Mouse (Mus musculus): ENCODE results near the gene Rsad2. TPM values are rescaled to one million over a fixed set of nuclear protein-coding genes. Genes with fewer than 3 reads are reported as not detected.
A peak's percentile ranks its signal among the peaks of the same experiment; 100 is the strongest.
"Not testable (repeated sequence)": the region's sequence is repeated elsewhere in the genome, so short reads cannot be mapped to it uniquely, and the experiment has no call there.

Gene Rsad2
- polyA plus RNA-seq (2016; fragmentation: Nextera tagmentation; extraction: Ambion mirVana) = 0.25 and 0.60 TPM in 2 replicates

DNA sequence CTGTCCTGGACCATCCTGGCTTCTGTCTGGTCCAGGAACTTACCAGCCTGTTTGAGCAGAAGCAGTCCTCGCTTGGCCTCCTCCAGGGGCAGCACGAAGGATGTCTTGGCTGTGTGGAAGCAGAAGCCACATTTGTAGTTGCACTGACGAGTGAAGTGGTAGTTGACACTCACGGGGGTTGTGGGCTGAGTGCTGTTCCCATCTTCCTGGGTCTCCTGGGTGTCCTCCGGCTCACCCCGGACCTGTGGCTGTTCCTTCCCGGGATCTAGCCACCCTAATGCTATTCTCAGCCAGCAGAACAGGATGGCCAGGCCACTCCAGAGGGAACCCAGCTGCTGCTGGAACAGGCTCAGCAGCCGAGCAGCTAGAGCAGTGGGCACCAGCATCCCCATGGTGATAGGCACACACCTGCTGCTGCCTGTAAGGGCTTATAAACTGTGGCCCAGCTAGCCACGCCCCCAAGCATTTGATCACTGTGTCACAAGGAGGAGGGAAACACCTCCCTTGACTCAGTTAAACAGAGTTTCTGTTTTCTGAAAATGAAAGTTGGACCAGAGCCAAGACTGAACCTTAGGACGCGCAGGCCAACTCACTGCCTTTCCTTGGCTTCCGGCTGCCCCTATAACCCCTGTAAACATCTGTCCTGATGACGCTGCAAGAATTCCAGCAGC is at the start of gene Rsad2:
Gene Rsad2 (minus strand): TSS at position 425 of the 671 bp plus-strand sequence.
- WGBS = 52% methylated on average over 13 of the region's 13 CpGs

GRCm38 (mm10) chr12:26501042-26501441 is 44.8 kb upstream of the Rsad2 start:
- no peaks in the 10 kb centered on the region for H3K27me3 ChIP-seq (ENCODE audit: insufficient read depth, poor library complexity, severe bottlenecking)
- 85% methylated on average over 3 of the region's 3 CpGs for whole genome bisulfite sequencing
- no peak overlapping the region for H3K4me3 ChIP-seq
- H3K4me1 ChIP-seq = no peaks in the 10 kb centered on the region
- DNase-seq (ENCODE audit: low spot score) = no peak
- no peak overlapping the region for H3K27ac ChIP-seq
- H3K9me3 ChIP-seq = no peaks in the 10 kb centered on the region
- no peaks in the 10 kb centered on the region for H3K36me3 ChIP-seq

More for the DNA sequence above, at the start of gene Rsad2:
- H3K27me3 ChIP-seq (ENCODE audit: insufficient read depth, poor library complexity, severe bottlenecking) = no peaks in the 10 kb centered on the region
- H3K27ac ChIP-seq = peak within 1 kb of the TSS; percentile 36; the same call in 1 of the 2 replicates
- DNase-seq (ENCODE audit: low spot score) = no peak
- H3K36me3 ChIP-seq = no peaks in the 10 kb centered on the region
- H3K4me3 ChIP-seq = no peak within 1 kb of the TSS
- H3K9me3 ChIP-seq = no peaks in the 10 kb centered on the region
- peaks cover 17% of the 10 kb centered on the region; the same call in 1 of the 2 replicates for H3K4me1 ChIP-seq

DNA sequence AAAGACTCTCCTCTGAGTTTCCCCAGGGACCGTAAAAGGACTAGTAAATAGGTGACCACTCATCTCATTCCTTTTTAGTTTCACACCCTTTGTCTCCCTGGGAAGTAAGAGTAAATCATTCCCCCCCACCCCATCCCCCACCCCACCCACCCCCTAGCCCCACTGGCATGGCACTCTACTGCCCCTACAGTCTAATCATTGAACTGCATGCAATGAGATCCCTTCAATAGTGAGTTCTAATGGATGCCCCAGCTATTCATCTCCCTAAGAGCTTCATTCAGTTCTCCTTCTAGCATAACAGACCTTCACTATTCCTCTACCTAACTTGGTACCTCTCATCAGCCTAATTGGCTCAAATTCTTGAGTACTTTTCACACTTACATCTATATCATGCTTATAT is 33.7 kb upstream of the Rsad2 start:
- Histone ChIP-seq H3K27ac (no peak overlapping the region), H3K4me1 (no peaks in the 10 kb centered on the region), H3K9me3 (no peaks in the 10 kb centered on the region), H3K4me3 (no peak overlapping the region), H3K27me3 (ENCODE audit: insufficient read depth, poor library complexity, severe bottlenecking) (no peaks in the 10 kb centered on the region), H3K36me3 (no peaks in the 10 kb centered on the region)
- no peak for DNase-seq (ENCODE audit: low spot score)
- WGBS = 89% methylated on average over 1 of the region's 1 CpGs

DNA sequence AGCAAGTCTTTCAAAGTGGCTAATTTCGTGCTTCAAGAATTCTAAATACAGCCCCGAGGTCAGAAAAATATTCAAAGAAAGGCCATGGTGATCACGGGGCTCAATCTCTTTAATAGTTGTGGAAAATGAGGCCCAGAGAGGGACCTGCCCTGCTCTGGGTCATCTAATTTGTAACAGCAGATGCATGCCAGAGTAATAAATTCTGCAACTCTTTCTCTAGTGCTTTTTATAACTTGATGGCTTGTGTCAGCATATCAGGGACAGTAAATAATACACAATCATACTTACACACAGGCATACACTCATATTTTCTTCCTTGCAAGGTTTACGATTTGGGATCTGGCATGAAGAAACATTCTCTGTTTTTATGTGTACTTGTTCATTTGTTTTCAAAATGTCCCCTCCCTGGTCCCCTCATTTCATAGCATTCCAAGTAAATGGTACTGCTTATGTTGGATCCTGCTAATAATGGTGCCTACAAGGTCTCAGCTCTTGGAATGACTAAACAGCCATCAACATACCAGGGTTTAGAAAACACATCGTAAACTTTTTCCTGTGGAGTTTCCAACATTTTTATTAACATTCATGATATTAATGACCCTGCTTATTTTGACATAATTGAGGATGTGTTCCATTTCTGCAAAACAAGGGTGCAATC is 32.5 kb upstream of the Rsad2 start:
- no peaks in the 10 kb centered on the region for H3K27me3 ChIP-seq (ENCODE audit: insufficient read depth, poor library complexity, severe bottlenecking)
- no peak overlapping the region for H3K4me3 ChIP-seq
- no peaks in the 10 kb centered on the region for H3K36me3 ChIP-seq
- WGBS = 71% methylated on average over 5 of the region's 5 CpGs
- H3K4me1 ChIP-seq = no peaks in the 10 kb centered on the region
- H3K9me3 ChIP-seq = no peaks in the 10 kb centered on the region
- H3K27ac ChIP-seq = no peak overlapping the region
- DNase-seq (ENCODE audit: low spot score) = no peak

- WGBS = 59% methylated on average over 14 of the region's 14 CpGs
Measured at GRCm38 (mm10) chr12:26487874-26488616, 31.8 kb upstream of the Rsad2 start.

GRCm38 (mm10) chr12:26485738-26486580 is 29.7 kb upstream of the Rsad2 start:
- DNase-seq (ENCODE audit: low spot score); H3K4me1 ChIP-seq; H3K4me3 ChIP-seq; H3K27me3 ChIP-seq (ENCODE audit: insufficient read depth, poor library complexity, severe bottlenecking); H3K9me3 ChIP-seq; H3K36me3 ChIP-seq; H3K27ac ChIP-seq: not testable (repeated sequence)
- WGBS = 80% methylated on average over 12 of the region's 12 CpGs

More at GRCm38 (mm10) chr12:26487874-26488616, 31.8 kb upstream of the Rsad2 start:
- H3K9me3 ChIP-seq = no peaks in the 10 kb centered on the region
- no peak overlapping the region for H3K4me3 ChIP-seq
- DNase-seq (ENCODE audit: low spot score) = no peak
- H3K27ac ChIP-seq = no peak overlapping the region
- H3K36me3 ChIP-seq = no peaks in the 10 kb centered on the region
- no peaks in the 10 kb centered on the region for H3K4me1 ChIP-seq
- no peaks in the 10 kb centered on the region for H3K27me3 ChIP-seq (ENCODE audit: insufficient read depth, poor library complexity, severe bottlenecking)

GRCm38 (mm10) chr12:26478196-26479004 is 22.1 kb upstream of the Rsad2 start:
- no peak overlapping the region for H3K4me3 ChIP-seq

GRCm38 (mm10) chr12:26477198-26477597 is 20.9 kb upstream of the Rsad2 start:
- WGBS = 73% methylated on average over 5 of the region's 5 CpGs
- Histone ChIP-seq H3K4me1 (no peaks in the 10 kb centered on the region), H3K4me3 (no peak overlapping the region), H3K36me3 (no peaks in the 10 kb centered on the region), H3K27ac (no peak overlapping the region), H3K27me3 (ENCODE audit: insufficient read depth, poor library complexity, severe bottlenecking) (no peaks in the 10 kb centered on the region), H3K9me3 (no peaks in the 10 kb centered on the region)
- DNase-seq (ENCODE audit: low spot score) = no peak

More at GRCm38 (mm10) chr12:26478196-26479004, 22.1 kb upstream of the Rsad2 start:
- H3K27me3 ChIP-seq (ENCODE audit: insufficient read depth, poor library complexity, severe bottlenecking) = no peaks in the 10 kb centered on the region
- H3K4me1 ChIP-seq = no peaks in the 10 kb centered on the region
- no peak for DNase-seq (ENCODE audit: low spot score)
- no peak overlapping the region for H3K27ac ChIP-seq
- H3K9me3 ChIP-seq = no peaks in the 10 kb centered on the region
- WGBS = 80% methylated on average over 18 of the region's 18 CpGs
- no peaks in the 10 kb centered on the region for H3K36me3 ChIP-seq

DNA sequence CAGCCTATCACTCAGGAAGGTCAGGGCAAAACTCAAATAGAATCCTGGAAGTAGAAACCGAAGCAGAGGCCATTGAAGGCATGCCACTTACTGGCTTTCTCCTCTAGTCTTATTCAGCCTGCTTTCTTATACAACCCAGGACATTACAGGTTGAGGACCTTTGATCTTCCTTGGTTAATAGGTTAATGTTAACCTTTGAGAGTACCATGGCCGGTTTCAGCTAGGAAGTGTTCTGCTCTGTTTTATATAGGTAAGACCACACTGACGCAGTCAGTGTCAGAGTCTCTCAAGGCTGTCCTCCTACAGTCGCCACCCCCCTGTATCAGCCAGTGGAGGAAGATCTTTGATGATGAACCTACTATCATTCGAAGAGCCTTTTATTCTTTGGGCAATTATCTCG is 17.5 kb upstream of the Rsad2 start:
- H3K27ac ChIP-seq = no peak overlapping the region
- DNase-seq (ENCODE audit: low spot score) = no peak
- WGBS = 83% methylated on average over 6 of the region's 6 CpGs
- H3K4me3 ChIP-seq = no peak overlapping the region
- no peaks in the 10 kb centered on the region for H3K36me3 ChIP-seq
- peaks cover 7% of the 10 kb centered on the region; the same call in 1 of the 2 replicates for H3K27me3 ChIP-seq (ENCODE audit: insufficient read depth, poor library complexity, severe bottlenecking)
- H3K9me3 ChIP-seq = no peaks in the 10 kb centered on the region
- peaks cover 9% of the 10 kb centered on the region for H3K4me1 ChIP-seq

DNA sequence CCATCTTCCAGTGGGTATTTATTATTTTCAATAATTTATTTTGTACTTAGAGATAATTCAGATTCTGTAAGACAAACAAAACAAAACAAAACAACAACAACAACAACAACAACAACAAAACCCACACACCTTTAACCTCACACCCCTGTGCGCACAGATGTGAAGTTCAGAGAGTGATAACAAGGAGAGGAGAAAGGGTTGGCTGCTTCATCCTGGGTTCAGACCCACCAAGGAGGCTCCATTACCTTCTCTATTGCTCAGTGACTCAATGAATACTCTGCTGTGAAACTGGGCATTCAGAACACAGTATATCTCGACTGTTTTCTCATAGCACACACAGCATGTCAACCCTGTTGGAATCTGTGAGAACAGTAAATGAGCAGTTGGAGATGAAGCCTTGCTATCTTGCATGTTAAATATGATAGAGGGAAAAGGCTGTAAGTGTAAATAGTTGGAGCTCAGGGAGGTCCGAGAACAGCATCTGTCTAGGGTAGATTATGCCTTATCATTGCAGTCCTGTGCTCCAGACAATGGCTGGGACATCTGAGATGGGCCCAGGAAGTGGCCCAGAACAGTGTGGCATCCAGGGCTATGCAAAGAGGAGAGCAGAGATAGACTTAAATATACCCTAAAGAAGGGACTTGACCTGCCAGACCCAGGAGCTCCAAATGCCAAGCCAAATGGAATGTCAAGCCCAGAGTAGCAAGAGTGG is 16.7 kb upstream of the Rsad2 start:
- H3K9me3 ChIP-seq = no peaks in the 10 kb centered on the region
- peaks cover 9% of the 10 kb centered on the region for H3K4me1 ChIP-seq
- H3K36me3 ChIP-seq = no peaks in the 10 kb centered on the region
- no peak overlapping the region for H3K4me3 ChIP-seq
- WGBS = 70% methylated on average over 3 of the region's 3 CpGs
- H3K27ac ChIP-seq = no peak overlapping the region
- H3K27me3 ChIP-seq (ENCODE audit: insufficient read depth, poor library complexity, severe bottlenecking) = peaks cover 7% of the 10 kb centered on the region; the same call in 1 of the 2 replicates
- DNase-seq (ENCODE audit: low spot score) = peak; percentile 83

DNA sequence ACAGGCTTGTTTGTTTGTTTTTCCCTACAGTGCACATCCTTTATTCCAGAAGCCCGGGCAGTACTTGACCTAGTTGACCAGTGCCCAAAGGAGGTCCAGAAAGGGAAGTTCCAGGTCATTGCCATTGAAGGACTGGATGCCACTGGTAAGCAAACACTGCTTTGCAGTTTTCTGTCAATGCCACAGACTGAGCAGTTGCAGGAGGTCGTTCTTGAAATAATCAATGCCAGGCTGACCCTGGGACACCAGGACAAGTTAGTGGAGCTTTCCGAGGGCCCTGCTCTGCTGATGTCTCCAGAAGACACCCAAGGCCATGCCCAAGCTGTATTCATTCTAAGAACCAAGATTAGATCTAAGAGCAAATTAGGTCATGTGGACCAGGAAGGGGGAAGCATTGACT is 15.1 kb upstream of the Rsad2 start:
- H3K36me3 ChIP-seq = no peaks in the 10 kb centered on the region
- WGBS = 70% methylated on average over 3 of the region's 3 CpGs
- H3K27me3 ChIP-seq (ENCODE audit: insufficient read depth, poor library complexity, severe bottlenecking) = peaks cover 7% of the 10 kb centered on the region; the same call in 1 of the 2 replicates
- peaks cover 9% of the 10 kb centered on the region for H3K4me1 ChIP-seq
- no peak overlapping the region for H3K4me3 ChIP-seq
- H3K9me3 ChIP-seq = no peaks in the 10 kb centered on the region
- H3K27ac ChIP-seq = no peak overlapping the region
- DNase-seq (ENCODE audit: low spot score) = no peak

All from heart, embryonic 10.5 days (tissue).